Mouse (Mus musculus): ENCODE results near the gene Fn3k. TPM values are rescaled to one million over a fixed set of nuclear protein-coding genes. Genes with fewer than 3 reads are reported as not detected.

Gene Fn3k
- polyA plus RNA-seq, 1 experiment = 66.5 TPM

DNA sequence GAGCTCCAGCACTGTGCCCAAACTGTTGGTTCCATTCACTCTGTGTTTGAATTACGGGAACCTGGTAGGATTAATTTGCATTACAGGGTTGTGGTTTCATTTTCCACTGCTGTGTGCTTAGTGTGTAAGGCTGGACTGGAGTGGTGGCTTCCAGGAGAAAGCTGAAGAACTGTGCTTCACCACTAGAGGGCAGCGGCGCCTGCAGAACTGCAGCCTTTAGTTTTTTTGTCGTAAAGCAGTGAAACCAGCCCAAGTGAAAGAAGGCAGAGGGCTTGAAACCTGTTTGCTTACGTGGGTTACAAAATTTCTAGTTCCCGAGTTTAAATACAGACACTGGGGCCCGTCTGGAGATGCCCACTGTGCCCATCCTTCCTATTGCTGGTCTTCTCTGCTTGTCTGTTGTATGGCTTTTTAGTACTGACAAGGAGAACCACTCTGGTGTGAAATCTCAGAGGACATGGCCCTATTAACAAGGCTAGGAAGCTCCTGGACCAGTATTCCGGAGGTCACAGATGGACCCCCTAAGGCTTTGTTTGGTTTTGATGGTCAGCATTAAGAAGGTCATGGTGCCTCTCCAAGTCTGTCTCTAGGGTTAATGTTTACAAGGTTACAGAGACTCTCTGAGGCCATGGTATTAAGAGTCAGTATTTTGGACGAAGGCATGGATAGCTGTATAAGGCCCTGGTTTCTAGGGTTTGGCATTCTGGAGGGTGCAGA is 41.1 kb downstream of the Fn3k start:
- Histone ChIP-seq H3K4me1 (ENCODE audit: control insufficient read depth, insufficient read depth, low read length) (peaks cover 6% of the 10 kb centered on the region), H3K27ac (ENCODE audit: control insufficient read depth, insufficient read depth, low read depth, low read length, poor library complexity) (no peak overlapping the region), H3K4me3 (replicated peaks; ENCODE audit: control insufficient read depth, low read depth, low read length) (no peak overlapping the region)
- 18% methylated on average over 9 of the region's 9 CpGs for WGBS
- TF ChIP-seq CTCF (IDR thresholded peaks at IDR 0.05; ENCODE audit: control insufficient read depth, insufficient read depth, low read length) = peak; percentile 91
- no peak for TF ChIP-seq POLR2A (IDR thresholded peaks at IDR 0.05; ENCODE audit: borderline replicate concordance, control insufficient read depth, low read depth, low read length)

- TF ChIP-seq POLR2A (IDR thresholded peaks at IDR 0.05; ENCODE audit: borderline replicate concordance, control insufficient read depth, low read depth, low read length) (no peak), CTCF (IDR thresholded peaks at IDR 0.05; ENCODE audit: control insufficient read depth, insufficient read depth, low read length) (no peak)
- peaks cover 1% of the 10 kb centered on the region; the same call in 1 of the 2 replicates for H3K4me1 ChIP-seq (ENCODE audit: control insufficient read depth, insufficient read depth, low read length)
- H3K4me3 ChIP-seq (replicated peaks; ENCODE audit: control insufficient read depth, low read depth, low read length) = no peak overlapping the region
- 37% methylated on average over 15 of the region's 15 CpGs for WGBS
- peak overlapping the region; percentile 32 for H3K27ac ChIP-seq (ENCODE audit: control insufficient read depth, insufficient read depth, low read depth, low read length, poor library complexity)
These were observed 44.9 kb downstream of the Fn3k start for GRCm38 (mm10) chr11:121479476-121480203.

GRCm38 (mm10) chr11:121481129-121481528 is 46.4 kb downstream of the Fn3k start:
- WGBS = 81% methylated on average over 2 of the region's 2 CpGs
- Histone ChIP-seq H3K4me1 (ENCODE audit: control insufficient read depth, insufficient read depth, low read length) (peaks cover 1% of the 10 kb centered on the region; the same call in 1 of the 2 replicates), H3K4me3 (replicated peaks; ENCODE audit: control insufficient read depth, low read depth, low read length) (no peak overlapping the region), H3K27ac (ENCODE audit: control insufficient read depth, insufficient read depth, low read depth, low read length, poor library complexity) (no peak overlapping the region)
- no peak for TF ChIP-seq POLR2A (IDR thresholded peaks at IDR 0.05; ENCODE audit: borderline replicate concordance, control insufficient read depth, low read depth, low read length)
- no peak for TF ChIP-seq CTCF (IDR thresholded peaks at IDR 0.05; ENCODE audit: control insufficient read depth, insufficient read depth, low read length)

- TF ChIP-seq CTCF (IDR thresholded peaks at IDR 0.05; ENCODE audit: control insufficient read depth, insufficient read depth, low read length) (no peak), POLR2A (IDR thresholded peaks at IDR 0.05; ENCODE audit: borderline replicate concordance, control insufficient read depth, low read depth, low read length) (no peak)
- H3K27ac ChIP-seq (ENCODE audit: control insufficient read depth, insufficient read depth, low read depth, low read length, poor library complexity) = peak overlapping the region; percentile 23; the same call in 1 of the 2 replicates
- WGBS = 10% methylated on average over 9 of the region's 9 CpGs
- no peak overlapping the region for H3K4me3 ChIP-seq (replicated peaks; ENCODE audit: control insufficient read depth, low read depth, low read length)
- no peaks in the 10 kb centered on the region for H3K4me1 ChIP-seq (ENCODE audit: control insufficient read depth, insufficient read depth, low read length)
These were observed 51.2 kb downstream of the Fn3k start for GRCm38 (mm10) chr11:121485882-121486281.

DNA sequence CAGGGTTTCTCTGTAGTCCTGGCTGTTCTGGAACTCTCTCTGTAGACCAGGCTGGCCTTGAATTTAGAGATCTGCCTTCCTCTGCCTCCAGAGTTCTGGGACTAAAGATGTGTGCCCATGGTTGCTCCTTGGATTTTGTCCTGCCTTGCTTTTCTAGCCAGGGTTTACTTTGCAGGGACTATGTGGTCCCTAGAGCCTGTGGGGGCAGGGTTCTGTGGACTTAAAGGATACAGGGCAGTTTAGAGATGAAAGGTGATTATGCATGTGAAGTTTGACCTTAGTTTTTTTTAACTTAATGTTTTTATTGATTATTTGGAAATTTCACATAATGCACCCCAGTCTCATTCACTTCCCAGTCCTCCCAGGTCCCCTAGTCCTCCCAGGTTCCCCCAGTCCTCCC is 55.9 kb downstream of the Fn3k start:
- no peak overlapping the region for H3K4me3 ChIP-seq (replicated peaks; ENCODE audit: control insufficient read depth, low read depth, low read length)
- TF ChIP-seq CTCF (IDR thresholded peaks at IDR 0.05; ENCODE audit: control insufficient read depth, insufficient read depth, low read length) = no peak
- no peak for TF ChIP-seq POLR2A (IDR thresholded peaks at IDR 0.05; ENCODE audit: borderline replicate concordance, control insufficient read depth, low read depth, low read length)
- no peaks in the 10 kb centered on the region; the same call in 1 of the 2 replicates for H3K4me1 ChIP-seq (ENCODE audit: control insufficient read depth, insufficient read depth, low read length)
- no peak overlapping the region for H3K27ac ChIP-seq (ENCODE audit: control insufficient read depth, insufficient read depth, low read depth, low read length, poor library complexity)

Other genes with a start within 250 kb of the Fn3k start
- gene Hexdc, start 230.5 kb upstream of the Fn3k start, polyA plus RNA-seq (2011; ENCODE audit: insufficient read depth, insufficient read length, low replicate concordance, missing spikeins) = 5.0 and 11.8 TPM in 2 replicates
- 5.5 and 7.4 TPM in 2 replicates for gene Ogfod3, start 230.2 kb upstream of the Fn3k start, polyA plus RNA-seq (2011; ENCODE audit: insufficient read depth, insufficient read length, low replicate concordance, missing spikeins)
- gene Cybc1, start 205.6 kb upstream of the Fn3k start, polyA plus RNA-seq (2011; ENCODE audit: insufficient read depth, insufficient read length, low replicate concordance, missing spikeins) = 27.8 and 54.0 TPM in 2 replicates
- gene Narf, start 197.7 kb upstream of the Fn3k start, polyA plus RNA-seq (2011; ENCODE audit: insufficient read depth, insufficient read length, low replicate concordance, missing spikeins) = 30.0 and 41.2 TPM in 2 replicates
- gene Foxk2, start 174.9 kb upstream of the Fn3k start, polyA plus RNA-seq (2011; ENCODE audit: insufficient read depth, insufficient read length, low replicate concordance, missing spikeins) = 11.7 and 24.6 TPM in 2 replicates
- gene Wdr45b, start 80.5 kb upstream of the Fn3k start, polyA plus RNA-seq (2011; ENCODE audit: insufficient read depth, insufficient read length, low replicate concordance, missing spikeins) = 12.5 and 24.0 TPM in 2 replicates
- not detected in 2 replicates for gene Rab40b, start 46.7 kb upstream of the Fn3k start, polyA plus RNA-seq (2011; ENCODE audit: insufficient read depth, insufficient read length, low replicate concordance, missing spikeins)
- 29.3 and 53.1 TPM in 2 replicates for gene Fn3krp, start 13.5 kb upstream of the Fn3k start, polyA plus RNA-seq (2011; ENCODE audit: insufficient read depth, insufficient read length, low replicate concordance, missing spikeins)
- 25.2 and 28.4 TPM in 2 replicates for gene Tbcd, start 17.0 kb downstream of the Fn3k start, polyA plus RNA-seq (2011; ENCODE audit: insufficient read depth, insufficient read length, low replicate concordance, missing spikeins)
- gene Zfp750, start 84.4 kb downstream of the Fn3k start, polyA plus RNA-seq (2011; ENCODE audit: insufficient read depth, insufficient read length, low replicate concordance, missing spikeins) = not detected in 2 replicates
- 2.4 and 6.1 TPM in 2 replicates for gene B3gntl1, start 238.2 kb downstream of the Fn3k start, polyA plus RNA-seq (2011; ENCODE audit: insufficient read depth, insufficient read length, low replicate concordance, missing spikeins)